Mouse (Mus musculus) hindbrain, embryonic 14.5 days (tissue): Measurements from ENCODE around the gene Adarb1. TPM values are rescaled to one million over a fixed set of nuclear protein-coding genes. Genes with fewer than 3 reads are reported as not detected.

Experiments
- ATAC-seq: fragments of 200-750 bp; cut with Nextera tagmentation; 2 replicates; pipeline ENCODE4 v1.8.0; 2017; ENCODE audit warnings: moderate number of reproducible peaks, mild to moderate bottlenecking, moderate TSS enrichment, moderate library complexity; ENCODE audit not compliant: low FRiP score
- DNase-seq: peaks from one replicate; pipeline ENCODE4 v3.0.0-alpha.2; 2015; ENCODE audit warnings: low spot score
- H3K27ac ChIP-seq: fragments of 300-500 bp; sonication (generic); 2 replicates; pipeline ENCODE4 v1.5.1; 2014; ENCODE audit warnings: mild to moderate bottlenecking, moderate library complexity
- H3K27me3 ChIP-seq: fragments of 300-500 bp; sonication (generic); 2 replicates; pipeline ENCODE4 v1.6.1; 2014; ENCODE audit warnings: mild to moderate bottlenecking, low read length, mixed read lengths; ENCODE audit not compliant: control insufficient read depth, insufficient read depth
- H3K36me3 ChIP-seq: fragments of 300-500 bp; sonication (generic); replicated peaks from 2 replicates; pipeline ENCODE4 v1.6.1; 2014; ENCODE audit not compliant: control insufficient read depth, insufficient read depth
- H3K4me1 ChIP-seq: fragments of 300-500 bp; sonication (generic); replicated peaks from 2 replicates; pipeline ENCODE4 v1.6.1; 2014; ENCODE audit warnings: antibody characterized with exemption, low read length, mixed read lengths; ENCODE audit not compliant: control insufficient read depth, insufficient read depth
- H3K4me2 ChIP-seq: fragments of 300-500 bp; sonication (generic); replicated peaks from 2 replicates; pipeline ENCODE4 v1.6.1; 2014; ENCODE audit warnings: mild to moderate bottlenecking, moderate library complexity
- H3K4me3 ChIP-seq: fragments of 300-500 bp; sonication (generic); replicated peaks from 2 replicates; pipeline ENCODE4 v1.5.1; 2014; ENCODE audit warnings: mild to moderate bottlenecking, low read length
- H3K9ac ChIP-seq: fragments of 300-500 bp; sonication (generic); 2 replicates; pipeline ENCODE4 v1.6.1; 2014
- H3K9me3 ChIP-seq: fragments of 300-500 bp; sonication (generic); 2 replicates; pipeline ENCODE4 v1.6.1; 2016; ENCODE audit warnings: low read length; ENCODE audit not compliant: control insufficient read depth
- WGBS: fragments of 180-500 bp; shearing (Covaris S2); extraction: QIAGEN DNeasy Blood & Tissue Kit; methylation state at CpG from one replicate; pipeline ENCODE4 v1.1.7; 2014; 5-methylcytosine and 5-hydroxymethylcytosine counted together
- polyA plus RNA-seq: library from polyadenylated mRNA; unstranded; fragments of >200 nt; fragmentation: Nextera tagmentation; extraction: Ambion mirVana; gene quantifications from 2 replicates; pipeline ENCODE4 v1.2.1, GENCODE M21; 2014

Adarb1 gene
- polyA plus RNA-seq, 1 experiment from 2014 or later, result 20.7 TPM

- 82% methylated on average over 8 of the region's 8 CpGs for WGBS
- no peak for ATAC-seq
These were observed 117.7 kb downstream of the Adarb1 start for GRCm38 (mm10) chr10:77300237-77300933.

GRCm38 (mm10) chr10:77299194-77299593 lies 118.9 kb downstream of the Adarb1 start:
- Histone ChIP-seq H3K9me3 (no peaks in the 10 kb centered on the region), H3K4me1 (no peaks in the 10 kb centered on the region), H3K27me3 (no peaks in the 10 kb centered on the region), H3K27ac (no peak overlapping the region), H3K36me3 (peaks cover 36% of the 10 kb centered on the region), H3K4me3 (no peak overlapping the region), H3K4me2 (no peak overlapping the region), H3K9ac (no peak overlapping the region)
- 82% methylated on average over 2 of the region's 2 CpGs for WGBS
- no peak for ATAC-seq
- DNase-seq, result no peak

More at GRCm38 (mm10) chr10:77300237-77300933, 117.7 kb downstream of the Adarb1 start:
- H3K9me3 ChIP-seq, result no peaks in the 10 kb centered on the region
- peaks cover 32% of the 10 kb centered on the region for H3K36me3 ChIP-seq
- H3K9ac ChIP-seq, result no peak overlapping the region
- H3K4me1 ChIP-seq, result peaks cover 10% of the 10 kb centered on the region; the same call in 1 of the 2 replicates
- H3K27ac ChIP-seq, result no peak overlapping the region
- H3K4me3 ChIP-seq, result no peak overlapping the region
- no peaks in the 10 kb centered on the region for H3K27me3 ChIP-seq
- no peak for DNase-seq
- no peak overlapping the region for H3K4me2 ChIP-seq

- no peaks in the 10 kb centered on the region for H3K27me3 ChIP-seq
These were observed 119.4 kb downstream of the Adarb1 start for GRCm38 (mm10) chr10:77298621-77299020.

GRCm38 (mm10) chr10:77294691-77295090 lies 123.4 kb downstream of the Adarb1 start:
- DNase-seq (no peak), ATAC-seq (no peak)
- peaks cover 15% of the 10 kb centered on the region for H3K36me3 ChIP-seq
- H3K4me2 ChIP-seq, result no peak overlapping the region
- no peaks in the 10 kb centered on the region for H3K9me3 ChIP-seq
- no peak overlapping the region for H3K4me3 ChIP-seq
- H3K27ac ChIP-seq, result no peak overlapping the region
- H3K9ac ChIP-seq, result no peak overlapping the region
- H3K4me1 ChIP-seq, result no peaks in the 10 kb centered on the region
- WGBS, result 91% methylated on average over 12 of the region's 12 CpGs
- H3K27me3 ChIP-seq, result no peaks in the 10 kb centered on the region

More at GRCm38 (mm10) chr10:77298621-77299020, 119.4 kb downstream of the Adarb1 start:
- H3K27ac ChIP-seq, result no peak overlapping the region
- WGBS, result 85% methylated on average over 8 of the region's 8 CpGs
- H3K4me3 ChIP-seq, result no peak overlapping the region
- H3K36me3 ChIP-seq, result peaks cover 36% of the 10 kb centered on the region
- DNase-seq, result no peak
- ATAC-seq, result no peak
- H3K4me1 ChIP-seq, result no peaks in the 10 kb centered on the region
- H3K4me2 ChIP-seq, result no peak overlapping the region
- no peaks in the 10 kb centered on the region for H3K9me3 ChIP-seq
- H3K9ac ChIP-seq, result no peak overlapping the region

GRCm38 (mm10) chr10:77290624-77291366 lies 127.3 kb downstream of the Adarb1 start:
- Histone ChIP-seq H3K9me3 (no peaks in the 10 kb centered on the region), H3K4me2 (no peak overlapping the region), H3K4me3 (no peak overlapping the region), H3K9ac (no peak overlapping the region), H3K27me3 (no peaks in the 10 kb centered on the region), H3K36me3 (peaks cover 9% of the 10 kb centered on the region), H3K27ac (no peak overlapping the region), H3K4me1 (no peaks in the 10 kb centered on the region)
- DNase-seq (no peak), ATAC-seq (no peak)
- WGBS, result 76% methylated on average over 17 of the region's 17 CpGs

- Histone ChIP-seq H3K36me3 (peaks cover 8% of the 10 kb centered on the region), H3K4me3 (no peak overlapping the region), H3K27me3 (no peaks in the 10 kb centered on the region), H3K9ac (no peak overlapping the region), H3K4me2 (no peak overlapping the region), H3K4me1 (no peaks in the 10 kb centered on the region), H3K9me3 (no peaks in the 10 kb centered on the region), H3K27ac (0 out of 2 replicates have a peak overlapping the region, but pooled peaks have one; percentile 14)
- WGBS, result 92% methylated on average over 8 of the region's 8 CpGs
- DNase-seq (no peak), ATAC-seq (no peak)
These were observed 128.5 kb downstream of the Adarb1 start for GRCm38 (mm10) chr10:77289559-77289958.

GRCm38 (mm10) chr10:77288639-77289195 lies 129.4 kb downstream of the Adarb1 start:
- Histone ChIP-seq H3K9ac (no peak overlapping the region), H3K4me1 (no peaks in the 10 kb centered on the region; the same call in 1 of the 2 replicates), H3K4me3 (no peak overlapping the region), H3K27ac (0 out of 2 replicates have a peak overlapping the region, but pooled peaks have one; percentile 14), H3K36me3 (peaks cover 5% of the 10 kb centered on the region; the same call in 1 of the 2 replicates), H3K4me2 (no peak overlapping the region), H3K27me3 (no peaks in the 10 kb centered on the region), H3K9me3 (no peaks in the 10 kb centered on the region)
- ATAC-seq (no peak), DNase-seq (no peak)
- 65% methylated on average over 5 of the region's 5 CpGs for WGBS

GRCm38 (mm10) chr10:77287626-77288025 lies 130.4 kb downstream of the Adarb1 start:
- H3K27ac ChIP-seq, result no peak overlapping the region
- no peak for ATAC-seq
- WGBS, result 90% methylated on average over 8 of the region's 8 CpGs

GRCm38 (mm10) chr10:77284832-77285231 lies 133.2 kb downstream of the Adarb1 start:
- no peak overlapping the region for H3K9ac ChIP-seq
- WGBS, result 82% methylated on average over 6 of the region's 6 CpGs
- no peaks in the 10 kb centered on the region; the same call in 1 of the 2 replicates for H3K4me1 ChIP-seq
- no peaks in the 10 kb centered on the region for H3K9me3 ChIP-seq
- no peak overlapping the region for H3K4me2 ChIP-seq
- no peaks in the 10 kb centered on the region for H3K27me3 ChIP-seq
- H3K27ac ChIP-seq, result no peak overlapping the region
- ATAC-seq (no peak), DNase-seq (no peak)
- no peaks in the 10 kb centered on the region for H3K36me3 ChIP-seq
- H3K4me3 ChIP-seq, result no peak overlapping the region

More at GRCm38 (mm10) chr10:77287626-77288025, 130.4 kb downstream of the Adarb1 start:
- Histone ChIP-seq H3K4me3 (no peak overlapping the region), H3K36me3 (no peaks in the 10 kb centered on the region), H3K9ac (no peak overlapping the region), H3K4me2 (no peak overlapping the region), H3K9me3 (no peaks in the 10 kb centered on the region), H3K27me3 (no peaks in the 10 kb centered on the region), H3K4me1 (no peaks in the 10 kb centered on the region; the same call in 1 of the 2 replicates)
- DNase-seq, result no peak
